Mouse (Mus musculus): Measurements from ENCODE around the gene Khnyn. TPM values are rescaled to one million over a fixed set of nuclear protein-coding genes. Genes with fewer than 3 reads are reported as not detected.

The Khnyn gene
- polyA plus RNA-seq, 1 experiment from 2014 or later, result 19.5 TPM

DNA sequence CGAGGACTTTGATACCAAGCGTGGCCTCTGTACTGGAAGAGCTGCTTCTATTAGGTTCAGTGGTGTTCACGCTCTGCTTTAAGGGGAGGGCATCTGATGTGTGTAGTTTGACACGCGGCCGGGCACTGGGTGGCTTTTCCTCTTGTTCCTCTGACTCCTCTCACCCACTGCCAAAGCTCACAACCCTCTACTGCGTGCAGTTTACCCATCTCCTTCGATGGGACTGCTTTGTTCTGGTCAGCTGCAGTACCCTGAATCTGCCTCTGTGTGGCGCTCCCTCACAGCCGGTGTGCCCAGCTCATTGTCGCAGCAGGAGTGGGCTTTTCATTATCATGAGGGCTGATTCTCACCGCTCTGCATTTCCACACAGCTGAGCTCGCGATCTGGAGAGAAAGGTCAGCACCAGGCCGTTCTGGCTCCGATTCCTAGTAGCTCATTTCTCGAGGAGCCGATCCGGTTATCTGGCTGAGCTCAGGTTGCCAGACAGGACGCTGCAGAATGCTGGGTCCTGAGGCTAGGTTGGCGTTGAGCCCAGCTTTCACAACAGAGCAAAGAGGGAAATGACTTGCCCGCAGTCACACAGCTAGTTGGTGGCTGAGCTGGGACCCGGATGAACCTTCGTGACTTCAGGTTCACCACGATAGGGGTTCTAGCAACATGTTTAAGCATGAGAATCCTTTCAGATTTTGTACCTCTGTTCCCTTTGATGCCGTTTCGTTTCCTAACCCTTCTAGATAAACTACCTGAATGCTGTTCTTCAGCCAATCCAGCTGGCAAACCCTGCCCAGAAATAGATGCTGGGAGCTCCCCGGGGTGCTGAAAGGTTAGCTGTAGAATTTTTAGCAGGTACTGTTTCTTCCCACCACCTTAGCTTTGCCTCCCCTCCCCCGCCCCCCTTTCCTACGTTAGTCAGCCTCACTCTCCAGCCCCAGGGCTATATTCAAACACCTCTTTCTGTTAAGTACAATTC, 10.7 kb upstream of the Khnyn start:
- 0 out of 2 replicates have a peak overlapping the region, but pooled peaks have one; percentile 4 for H3K9ac ChIP-seq
- no peaks in the 10 kb centered on the region for H3K27me3 ChIP-seq
- peak overlapping the region; percentile 66 for H3K27ac ChIP-seq
- H3K9me3 ChIP-seq (replicated peaks), result no peaks in the 10 kb centered on the region
- WGBS, result 13% methylated on average over 30 of the region's 30 CpGs
- H3K4me1 ChIP-seq, result peaks cover 29% of the 10 kb centered on the region
- peak overlapping the region; percentile 50 for H3K4me2 ChIP-seq
- peaks cover 40% of the 10 kb centered on the region for H3K36me3 ChIP-seq
- ATAC-seq (replicated peaks; ENCODE audit: low FRiP score), result peak; percentile 48; the same call in 1 of the 2 replicates
- H3K4me3 ChIP-seq (replicated peaks), result 0 out of 2 replicates have a peak overlapping the region, but pooled peaks have one; percentile 20

DNA sequence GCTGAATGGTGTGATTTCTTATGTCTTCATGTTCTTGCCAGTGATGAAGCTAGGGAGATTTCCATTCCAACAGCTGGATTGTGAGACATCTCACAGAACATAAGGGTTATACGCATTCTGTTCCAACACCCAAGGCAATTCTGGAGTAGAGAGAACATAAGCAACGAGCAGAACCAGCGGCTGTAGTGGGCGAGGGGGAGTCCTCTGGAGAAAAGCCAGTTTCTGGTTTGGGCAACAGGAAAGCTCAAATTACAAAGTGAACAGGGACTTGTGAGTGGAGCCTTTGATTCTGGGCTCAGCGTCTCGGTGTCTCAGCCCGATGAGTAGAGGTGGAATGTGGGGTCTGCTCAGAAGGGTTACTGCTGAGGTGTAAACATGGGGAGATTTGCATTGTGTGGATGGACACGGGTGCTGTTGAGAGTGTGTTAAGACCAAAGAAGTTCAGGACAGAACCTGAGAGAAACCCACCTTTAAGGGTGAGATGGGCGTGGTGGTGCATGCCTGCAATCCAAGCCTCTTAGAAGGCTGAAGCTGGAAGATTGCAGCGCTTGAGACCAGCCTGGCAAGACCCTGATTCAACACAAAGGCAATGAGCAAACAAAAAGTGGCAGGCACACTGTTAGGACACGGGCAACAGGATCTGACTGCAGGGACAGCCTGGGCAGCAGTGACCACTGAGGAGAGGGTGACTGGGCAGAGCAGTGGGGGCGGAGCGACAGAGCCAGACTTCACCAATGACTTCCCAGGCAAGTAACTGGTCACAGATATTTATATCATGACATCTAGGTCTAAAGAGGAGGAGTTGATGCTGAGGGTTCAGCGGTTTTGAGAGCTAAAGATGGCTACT, 7.1 kb upstream of the Khnyn start:
- H3K9ac ChIP-seq, result no peak overlapping the region
- 9% methylated on average over 14 of the region's 14 CpGs for WGBS
- peaks cover 3% of the 10 kb centered on the region for H3K36me3 ChIP-seq
- peak overlapping the region; percentile 24; the same call in 1 of the 2 replicates for H3K27ac ChIP-seq
- H3K27me3 ChIP-seq, result no peaks in the 10 kb centered on the region
- no peak; the same call in 1 of the 2 replicates for ATAC-seq (replicated peaks; ENCODE audit: low FRiP score)
- peaks cover 29% of the 10 kb centered on the region for H3K4me1 ChIP-seq
- peak overlapping the region; percentile 45 for H3K4me2 ChIP-seq
- H3K9me3 ChIP-seq (replicated peaks), result no peaks in the 10 kb centered on the region
- H3K4me3 ChIP-seq (replicated peaks), result no peak overlapping the region; the same call in 1 of the 2 replicates

DNA sequence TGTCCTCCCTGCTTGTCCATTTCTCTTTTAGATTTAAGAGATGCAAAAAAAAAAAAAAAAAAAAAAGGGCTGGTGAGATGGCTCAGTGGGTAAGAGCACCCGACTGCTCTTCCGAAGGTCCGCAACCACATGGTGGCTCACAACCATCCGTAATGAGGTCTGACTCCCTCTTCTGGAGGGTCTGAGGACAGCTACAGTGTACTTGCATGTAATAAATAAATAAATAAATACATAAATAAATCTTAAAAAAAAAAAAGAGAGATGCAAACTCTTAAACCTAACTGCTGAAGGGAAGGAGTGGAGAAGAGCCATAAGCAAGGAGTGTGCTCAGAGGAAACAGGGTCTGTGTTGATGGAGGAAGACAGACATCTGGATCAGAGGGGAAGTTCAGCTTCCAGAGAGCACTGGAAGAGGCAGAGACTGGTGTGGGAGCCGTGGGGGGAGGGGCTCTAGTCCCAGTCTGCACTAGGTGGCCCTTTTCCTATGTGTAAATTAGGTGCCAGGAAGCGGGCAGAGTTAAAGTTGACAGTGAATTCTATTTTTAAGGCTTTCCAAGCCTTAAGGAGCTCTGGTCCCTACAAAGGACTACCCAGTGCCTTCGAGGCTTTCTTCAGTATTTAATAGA, 6.3 kb upstream of the Khnyn start:
- no peaks in the 10 kb centered on the region for H3K9me3 ChIP-seq (replicated peaks)
- WGBS, result 9% methylated on average over 7 of the region's 7 CpGs
- no peak for ATAC-seq (replicated peaks; ENCODE audit: low FRiP score)
- H3K36me3 ChIP-seq, result no peaks in the 10 kb centered on the region
- peaks cover 30% of the 10 kb centered on the region for H3K4me1 ChIP-seq
- no peak overlapping the region for H3K27ac ChIP-seq
- H3K27me3 ChIP-seq, result no peaks in the 10 kb centered on the region
- H3K4me3 ChIP-seq (replicated peaks), result no peak overlapping the region
- H3K9ac ChIP-seq, result no peak overlapping the region
- peak overlapping the region; percentile 45 for H3K4me2 ChIP-seq

DNA sequence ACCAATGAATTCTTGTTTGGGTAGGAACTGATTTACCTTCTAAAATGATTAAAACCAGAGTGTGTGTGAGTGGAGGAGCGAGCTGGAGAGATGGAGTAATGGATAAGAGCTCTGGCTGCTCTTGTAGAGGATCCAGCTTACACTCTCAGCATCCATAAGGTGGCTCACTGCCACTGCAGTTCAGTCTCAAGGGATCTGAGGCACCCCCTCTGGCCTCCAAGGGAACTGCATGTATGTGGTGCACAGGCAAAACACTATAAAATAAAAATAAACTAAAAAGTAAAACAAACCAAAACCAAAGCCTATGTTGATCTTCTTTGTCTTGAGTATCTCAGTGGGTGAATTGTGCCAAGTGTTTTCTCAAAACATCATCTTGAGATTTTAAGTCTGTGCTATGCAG, 5.1 kb upstream of the Khnyn start:
- H3K9ac ChIP-seq, result no peak overlapping the region
- H3K36me3 ChIP-seq, result no peaks in the 10 kb centered on the region
- no peak for ATAC-seq (replicated peaks; ENCODE audit: low FRiP score)
- H3K4me1 ChIP-seq, result peaks cover 31% of the 10 kb centered on the region
- no peaks in the 10 kb centered on the region for H3K27me3 ChIP-seq
- no peaks in the 10 kb centered on the region for H3K9me3 ChIP-seq (replicated peaks)
- 53% methylated on average over 1 of the region's 1 CpGs for WGBS
- no peak overlapping the region for H3K4me3 ChIP-seq (replicated peaks)
- no peak overlapping the region for H3K27ac ChIP-seq
- no peak overlapping the region for H3K4me2 ChIP-seq

DNA sequence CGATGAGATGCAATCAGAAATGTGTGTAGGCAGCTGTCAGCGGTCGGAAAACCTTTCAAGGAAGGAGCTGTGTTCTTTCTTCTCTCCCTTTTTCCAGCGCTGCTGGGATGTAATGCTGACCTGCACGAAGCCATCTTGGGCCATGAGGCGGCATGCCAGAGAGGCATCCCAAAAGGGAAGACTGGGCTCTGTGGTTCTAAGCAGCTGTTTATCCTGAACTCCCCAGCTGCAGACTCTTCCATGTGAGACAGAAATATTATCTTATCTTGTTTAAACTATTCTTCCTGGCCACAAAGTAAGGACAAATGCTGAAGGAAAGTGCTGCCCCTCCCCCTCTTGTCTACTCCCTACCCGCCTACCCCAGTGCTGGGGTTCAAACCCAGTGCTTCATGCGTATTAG, 3.8 kb upstream of the Khnyn start:
- Histone ChIP-seq H3K4me1 (peaks cover 36% of the 10 kb centered on the region), H3K9ac (no peak overlapping the region), H3K4me3 (replicated peaks) (no peak overlapping the region), H3K27me3 (no peaks in the 10 kb centered on the region), H3K9me3 (replicated peaks) (no peaks in the 10 kb centered on the region), H3K27ac (no peak overlapping the region), H3K4me2 (no peak overlapping the region), H3K36me3 (peaks cover under 1% of the 10 kb centered on the region; the same call in 1 of the 2 replicates)
- ATAC-seq (replicated peaks; ENCODE audit: low FRiP score), result no peak
- WGBS, result 87% methylated on average over 8 of the region's 8 CpGs

DNA sequence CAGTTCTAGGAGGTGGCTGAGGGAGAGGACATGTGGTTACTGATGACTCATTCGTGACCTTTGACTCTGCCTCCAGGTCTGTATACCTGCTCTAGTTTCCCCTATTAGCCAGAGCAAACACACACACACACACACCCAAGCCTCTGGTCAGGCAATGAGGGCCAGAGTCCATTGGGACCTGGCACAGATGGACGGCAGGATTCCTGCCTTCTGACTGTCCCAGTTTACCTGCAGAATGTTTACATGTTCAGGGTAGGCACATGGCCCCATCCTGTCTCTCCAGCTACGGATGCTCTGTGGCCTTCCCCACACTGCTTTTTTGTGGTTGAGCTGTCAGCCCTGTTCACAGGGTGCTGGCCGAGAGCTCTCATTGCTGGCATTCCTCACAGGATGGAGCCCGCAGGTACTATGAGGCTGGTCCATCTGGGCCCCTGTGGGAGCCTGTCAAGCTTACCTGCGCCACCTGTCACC, 2.5 kb upstream of the Khnyn start:
- no peak overlapping the region for H3K9ac ChIP-seq
- no peak overlapping the region for H3K4me2 ChIP-seq
- no peak overlapping the region for H3K27ac ChIP-seq
- H3K27me3 ChIP-seq, result no peaks in the 10 kb centered on the region
- 64% methylated on average over 6 of the region's 6 CpGs for WGBS
- H3K36me3 ChIP-seq, result peaks cover 13% of the 10 kb centered on the region
- no peak overlapping the region for H3K4me3 ChIP-seq (replicated peaks)
- H3K4me1 ChIP-seq, result peaks cover 48% of the 10 kb centered on the region
- H3K9me3 ChIP-seq (replicated peaks), result no peaks in the 10 kb centered on the region
- ATAC-seq (replicated peaks; ENCODE audit: low FRiP score), result no peak

DNA sequence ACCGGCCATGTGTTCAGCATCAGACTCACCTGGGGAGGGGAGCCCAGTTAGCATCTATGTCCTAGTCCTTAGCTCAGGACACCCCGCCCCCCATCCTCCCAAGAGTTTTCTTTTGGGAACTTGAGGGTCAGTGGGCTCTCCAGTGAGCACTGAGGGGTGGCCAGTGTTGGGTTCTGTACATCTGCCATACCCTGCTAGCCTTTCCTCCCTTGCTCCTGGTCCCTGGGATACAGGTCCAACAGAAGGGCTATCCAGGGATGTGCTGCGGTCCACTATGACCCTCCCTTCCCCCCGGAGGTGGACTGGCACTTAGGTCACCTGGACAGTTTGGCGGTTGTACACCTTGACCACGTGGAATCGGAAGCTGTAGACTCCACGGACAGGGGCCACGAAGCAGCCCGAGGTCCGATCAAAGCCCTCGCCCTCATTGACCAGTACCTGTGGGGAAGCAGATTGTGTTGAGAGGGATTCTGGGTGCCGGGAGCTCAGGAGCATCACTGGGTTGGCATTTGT, 1.5 kb upstream of the Khnyn start:
- Histone ChIP-seq H3K27me3 (no peaks in the 10 kb centered on the region), H3K4me3 (replicated peaks) (no peak overlapping the region), H3K4me1 (peaks cover 42% of the 10 kb centered on the region), H3K4me2 (no peak overlapping the region), H3K9me3 (replicated peaks) (no peaks in the 10 kb centered on the region), H3K27ac (0 out of 2 replicates have a peak overlapping the region, but pooled peaks have one; percentile 99), H3K9ac (no peak overlapping the region), H3K36me3 (peaks cover 23% of the 10 kb centered on the region)
- no peak for ATAC-seq (replicated peaks; ENCODE audit: low FRiP score)
- 94% methylated on average over 13 of the region's 13 CpGs for WGBS

DNA sequence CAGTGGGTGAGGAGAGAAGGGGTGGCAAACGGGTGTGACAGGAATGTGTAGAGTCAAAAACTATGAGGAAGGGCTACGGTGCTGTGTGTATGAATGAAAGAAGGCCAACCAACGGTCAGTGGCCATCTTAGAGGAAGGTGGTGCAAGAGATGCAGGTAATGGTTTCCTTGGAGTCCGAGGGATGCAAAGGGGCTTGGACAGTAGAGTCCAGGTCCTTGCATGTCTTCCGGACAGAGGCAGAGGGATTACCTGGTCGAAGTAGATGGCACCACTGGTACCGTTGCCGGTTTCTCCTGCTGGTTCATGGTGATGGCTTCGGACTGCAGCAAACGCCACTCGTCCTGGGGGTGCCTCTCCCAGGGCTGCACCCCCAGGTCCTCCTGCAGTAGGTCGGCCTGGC, 1.1 kb upstream of the Khnyn start:
- Histone ChIP-seq H3K4me3 (replicated peaks) (0 out of 2 replicates have a peak overlapping the region, but pooled peaks have one; percentile 81), H3K27me3 (no peaks in the 10 kb centered on the region), H3K9ac (no peak overlapping the region), H3K4me2 (no peak overlapping the region), H3K27ac (peak overlapping the region; percentile 99), H3K36me3 (peaks cover 27% of the 10 kb centered on the region), H3K4me1 (peaks cover 37% of the 10 kb centered on the region), H3K9me3 (replicated peaks) (no peaks in the 10 kb centered on the region)
- 88% methylated on average over 12 of the region's 12 CpGs for WGBS
- ATAC-seq (replicated peaks; ENCODE audit: low FRiP score), result no peak; the same call in 1 of the 2 replicates

DNA sequence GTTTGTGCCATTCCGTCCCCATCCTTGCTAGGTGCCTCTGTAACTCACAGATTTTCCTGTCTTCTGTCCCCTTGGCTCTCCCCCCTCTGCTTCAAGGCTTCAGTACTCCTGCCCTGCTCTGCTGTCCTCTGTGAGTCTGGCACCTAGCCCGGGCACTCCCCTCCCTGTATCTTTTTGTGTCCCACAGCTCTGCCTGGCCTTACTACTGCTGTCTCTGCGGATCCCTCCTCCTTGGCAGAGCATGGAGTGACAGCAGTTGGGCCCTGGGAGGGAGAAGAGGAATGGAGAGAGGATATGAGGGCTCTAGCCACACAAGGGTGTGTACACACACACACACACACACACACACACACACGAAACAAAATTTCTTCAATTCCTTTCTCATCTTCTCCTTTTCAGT, 581 bp upstream of the Khnyn start, which contains the start of gene Cbln3:
TSS of gene Cbln3 (minus strand) at position 227 of the 400 bp plus-strand sequence.
- WGBS, result 30% methylated on average over 4 of the region's 4 CpGs
- Histone ChIP-seq H3K36me3 (peaks cover 32% of the 10 kb centered on the region), H3K4me2 (peak within 1 kb of the TSS; percentile 83), H3K4me1 (peaks cover 36% of the 10 kb centered on the region), H3K27me3 (no peaks in the 10 kb centered on the region), H3K9ac (peak within 1 kb of the TSS; percentile 87), H3K4me3 (replicated peaks) (peak within 1 kb of the TSS; percentile 81), H3K9me3 (replicated peaks) (no peaks in the 10 kb centered on the region), H3K27ac (peak within 1 kb of the TSS; percentile 99)
- peak; percentile 47 for ATAC-seq (replicated peaks; ENCODE audit: low FRiP score)

DNA sequence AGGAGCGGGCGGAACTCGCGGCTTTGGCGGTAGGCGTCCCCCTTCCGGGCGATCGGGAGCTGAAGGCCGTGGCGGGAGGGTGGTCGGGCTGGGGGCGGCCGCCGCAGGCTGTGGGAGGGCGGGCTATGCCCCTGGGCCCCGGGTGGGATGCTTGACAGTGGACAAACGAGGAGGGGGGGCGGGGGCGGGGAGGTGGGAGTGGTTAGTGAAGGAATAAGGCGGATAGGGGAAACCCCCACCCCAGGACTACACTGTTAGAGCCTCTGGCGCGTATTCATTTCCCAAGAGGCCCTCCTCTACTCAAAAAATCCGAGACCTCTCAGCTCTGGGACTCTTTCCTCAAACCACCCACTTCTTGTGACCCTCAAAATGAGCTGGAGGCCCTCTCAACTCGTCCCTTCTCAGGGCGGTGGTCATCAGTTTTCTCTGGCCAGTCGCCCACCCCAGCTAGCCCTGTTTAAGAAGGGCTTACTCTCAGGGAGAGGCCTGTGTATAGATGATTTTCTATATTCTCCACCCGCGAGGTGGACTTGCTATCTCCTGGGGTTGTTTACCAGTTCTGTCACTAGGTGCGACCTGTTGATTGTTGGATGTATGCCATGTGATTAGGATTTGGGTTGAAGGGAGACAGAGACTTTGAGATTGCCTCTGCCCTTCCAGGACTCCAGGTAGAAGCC, 505 bp downstream of the Khnyn start:
- no peaks in the 10 kb centered on the region for H3K27me3 ChIP-seq
- H3K4me2 ChIP-seq, result peak overlapping the region; percentile 83
- H3K4me1 ChIP-seq, result peaks cover 36% of the 10 kb centered on the region
- peak overlapping the region; percentile 87 for H3K9ac ChIP-seq
- peaks cover 43% of the 10 kb centered on the region for H3K36me3 ChIP-seq
- no peaks in the 10 kb centered on the region for H3K9me3 ChIP-seq (replicated peaks)
- peak; percentile 81 for ATAC-seq (replicated peaks; ENCODE audit: low FRiP score)
- under 1% methylated on average over 26 of the region's 30 CpGs for WGBS
- H3K4me3 ChIP-seq (replicated peaks), result peak overlapping the region; percentile 81
- H3K27ac ChIP-seq, result peak overlapping the region; percentile 99
